Mouse (Mus musculus) CH12.LX (cell line): ENCODE data around the gene Sppl2b.

Experiments
- CTCF ChIP-seq, 2 experiments: IDR thresholded peaks in 1 of 2; conservative IDR thresholded peaks in 1 of 2; 2 replicates each; pipeline ENCODE4 v1.5.1; 2011 to 2012; ENCODE audit warnings: low read depth in 2 of 2, low read length in 2 of 2, improper control_type of control experiment in 1 of 2, inconsistent platforms in 1 of 2, mild to moderate bottlenecking in 1 of 2, moderate library complexity in 1 of 2
- MAX ChIP-seq: IDR thresholded peaks from 2 replicates; pipeline ENCODE4 v1.6.1; 2011; ENCODE audit warnings: low read length, improper control_type of control experiment
- POLR2A ChIP-seq: IDR thresholded peaks from 2 replicates; pipeline ENCODE4 v1.6.1; 2011; ENCODE audit warnings: low read depth, mild to moderate bottlenecking, improper control_type of control experiment, low read length

- TF ChIP-seq POLR2A = peak; percentile 40
- no peak for TF ChIP-seq CTCF (conservative IDR thresholded peaks at IDR 0.05 in 1 of 2, IDR thresholded peaks at IDR 0.05 in 1 of 2; ENCODE audit: low read depth in 2 of 2, low read length in 2 of 2)
- TF ChIP-seq MAX = peak; percentile 45; the same call in 1 of the 2 replicates
Observed at GRCm38 (mm10) chr10:80823847-80824643, 31.0 kb upstream of the Sppl2b start.
